In genomic region chr3:35282106-35282505, GRCm38 (mm10) we compare ENCODE assay signal across 27 mouse cellular contexts.
"Had no signal": no experiment of that assay in that cellular context is flagged by ENCODE, and none has a peak within 500 bp of the region (broad histone marks: within the 10 kb centered on the region; RNA-seq: fewer than 3 reads in every experiment).

No protein-coding gene starts in this region.

- H3K4me2 ChIP-seq: embryonic facial prominence, embryonic 12.5 days; embryonic facial prominence, embryonic 13.5 days; embryonic facial prominence, embryonic 15.5 days; forebrain, embryonic 12.5 days; forebrain, embryonic 13.5 days; forebrain, embryonic 15.5 days had no signal

- H3K4me1 ChIP-seq: embryonic facial prominence, embryonic 10.5 days; embryonic facial prominence, embryonic 12.5 days; embryonic facial prominence, embryonic 13.5 days; embryonic facial prominence, embryonic 15.5 days; forebrain, embryonic 10.5 days; forebrain, embryonic 12.5 days; forebrain, embryonic 13.5 days had no signal

- H3K27me3 ChIP-seq: embryonic facial prominence, embryonic 12.5 days; embryonic facial prominence, embryonic 13.5 days; embryonic facial prominence, embryonic 15.5 days; forebrain, embryonic 12.5 days; forebrain, embryonic 13.5 days; forebrain, embryonic 15.5 days had no signal

- ATAC-seq: forebrain, embryonic 13.5 days; forebrain, embryonic 14.5 days; forebrain, embryonic 15.5 days; forebrain, embryonic 16.5 days; forebrain, postnatal 0 days had no signal

- H3K36me3 ChIP-seq: embryonic facial prominence, embryonic 10.5 days; embryonic facial prominence, embryonic 12.5 days; embryonic facial prominence, embryonic 13.5 days; embryonic facial prominence, embryonic 15.5 days; forebrain, embryonic 10.5 days; forebrain, embryonic 12.5 days; forebrain, embryonic 15.5 days had no signal

- H3K9me3 ChIP-seq: embryonic facial prominence, embryonic 10.5 days; embryonic facial prominence, embryonic 12.5 days; embryonic facial prominence, embryonic 13.5 days; embryonic facial prominence, embryonic 15.5 days; forebrain, embryonic 10.5 days; forebrain, embryonic 12.5 days; forebrain, embryonic 13.5 days; forebrain, embryonic 15.5 days had no signal

- DNase-seq: cerebellum, adult 2 months; cerebellum, adult 8-10 months; cerebellum, adult 9-10 months; cerebellum, adult 9-11 months; cerebellum, postnatal 10 days; cerebellum, postnatal 14 days; cerebellum, postnatal 25 days; cerebellum, postnatal 36 days; embryo, embryonic 11 days; forebrain, postnatal 0 days; gastrocnemius, adult 2 months; gastrocnemius, postnatal 10 days; gastrocnemius, postnatal 14 days; gastrocnemius, postnatal 25 days; gastrocnemius, postnatal 36 days; heart, adult 18-20 months had no signal

- H3K4me3 ChIP-seq: embryonic facial prominence, embryonic 10.5 days; embryonic facial prominence, embryonic 12.5 days; embryonic facial prominence, embryonic 13.5 days; embryonic facial prominence, embryonic 15.5 days; erythroblast, embryonic 14.5 days; forebrain, embryonic 10.5 days; forebrain, embryonic 12.5 days; forebrain, embryonic 13.5 days; forebrain, embryonic 15.5 days; gastrocnemius, adult 2 months had no signal

- H3K27ac ChIP-seq: embryonic facial prominence, embryonic 10.5 days; embryonic facial prominence, embryonic 12.5 days; embryonic facial prominence, embryonic 13.5 days; embryonic facial prominence, embryonic 15.5 days; forebrain, embryonic 10.5 days; forebrain, embryonic 12.5 days; forebrain, embryonic 13.5 days; forebrain, embryonic 15.5 days; gastrocnemius, adult 2 months had no signal

- H3K9ac ChIP-seq: embryonic facial prominence, embryonic 12.5 days; embryonic facial prominence, embryonic 13.5 days; embryonic facial prominence, embryonic 15.5 days; forebrain, embryonic 12.5 days; forebrain, embryonic 13.5 days; forebrain, embryonic 15.5 days; forebrain, postnatal 0 days had no signal
